Mouse (Mus musculus) lung, postnatal 14 days (tissue): ENCODE measurements at regions not wholly inside any gene's neighbourhood (a gene's known extent, or its start where the extent isn't known, plus 50 kb on each side); places are given as distances from the start of the nearest gene placed in this dataset.

Experiments used
- DNase-seq: peaks from one replicate; pipeline ENCODE4 v3.0.0; 2021

DNA sequence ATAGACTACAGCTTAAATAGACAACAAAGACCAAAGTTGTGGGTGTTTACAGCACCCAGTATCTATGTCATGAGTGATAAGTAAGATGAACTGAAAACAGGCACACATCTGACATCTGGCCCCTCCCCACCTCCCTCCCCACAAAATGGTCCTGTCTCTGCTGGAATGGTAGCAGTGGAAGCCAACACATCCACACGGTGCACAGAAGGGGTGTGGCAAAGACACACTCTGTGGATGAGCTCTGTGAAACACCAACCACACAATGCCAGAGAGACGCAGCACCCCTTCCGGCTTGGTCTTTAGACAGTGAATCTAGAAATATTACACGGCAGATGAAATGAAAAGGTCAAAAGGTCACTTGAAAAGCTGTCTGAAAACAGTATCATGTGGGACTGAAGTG lies 85.6 kb downstream of the Fgf18 start:
- no peak for DNase-seq

DNA sequence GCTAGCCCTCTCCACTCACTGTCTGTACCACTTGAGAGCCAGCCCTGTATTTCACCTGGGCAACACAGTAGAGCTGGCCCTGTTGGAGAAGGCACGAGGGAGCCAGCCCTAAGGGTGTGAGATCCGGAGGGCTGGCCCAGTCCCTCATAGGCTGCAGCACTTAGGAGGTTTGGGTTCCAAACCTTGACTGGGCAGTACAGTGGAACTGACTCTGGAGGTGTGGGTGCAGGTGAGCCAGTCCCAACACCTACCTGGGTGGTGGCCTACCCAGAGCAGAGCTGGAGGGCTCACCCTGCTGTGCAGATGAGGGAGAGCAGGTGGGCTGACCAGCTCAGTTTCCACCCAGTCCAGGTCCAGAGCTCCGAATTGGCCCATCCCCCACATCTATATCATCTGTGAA lies 86.8 kb downstream of the Fgf18 start:
- no peak for DNase-seq

GRCm38 (mm10) chr11:33050216-33050615 lies 97.0 kb downstream of the Fgf18 start:
- no peak for DNase-seq

DNA sequence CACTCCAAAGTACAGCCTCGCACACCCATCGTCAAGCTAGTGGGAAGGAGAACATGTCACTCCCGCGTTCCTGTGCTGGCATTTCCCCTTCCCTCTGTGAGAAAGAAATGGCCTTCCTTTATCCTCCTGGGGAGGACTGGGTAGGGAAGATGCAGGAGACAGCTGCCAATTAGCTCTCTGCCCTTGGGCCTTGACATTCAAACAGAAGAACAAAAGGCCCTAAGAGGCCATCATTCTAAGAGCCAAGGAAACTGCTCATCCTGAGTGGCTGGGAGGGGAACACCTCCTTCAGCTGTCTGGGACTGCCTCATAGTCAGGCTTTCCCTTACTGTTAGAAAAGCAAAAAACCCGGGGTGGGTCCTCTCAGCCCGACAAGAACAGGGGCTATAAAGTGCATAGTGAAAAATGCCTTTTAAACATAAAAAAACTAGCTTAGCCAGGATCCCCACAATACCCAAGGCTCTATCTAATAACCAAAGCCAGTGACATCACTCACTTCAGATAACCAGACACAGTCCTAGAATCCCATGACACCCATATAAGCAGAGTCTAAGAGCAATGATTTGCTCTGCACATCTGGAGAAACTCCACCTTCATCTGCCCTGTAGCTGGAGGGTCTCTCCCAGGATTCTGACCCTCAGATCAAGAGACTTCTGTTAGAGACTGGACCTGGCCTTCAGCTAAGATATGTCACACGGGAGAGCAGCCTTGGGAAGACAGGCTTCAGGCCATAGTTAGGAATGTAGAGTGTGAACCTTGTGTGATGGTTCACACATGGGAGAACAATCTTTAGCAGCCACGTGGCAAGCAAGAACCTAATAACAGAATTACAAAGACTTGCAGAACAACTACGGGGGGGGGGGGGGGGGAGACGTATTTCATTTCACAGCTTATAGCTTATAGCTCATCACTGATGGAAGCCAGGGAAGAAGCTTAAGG lies 107.1 kb downstream of the Fgf18 start:
- no peak for DNase-seq

DNA sequence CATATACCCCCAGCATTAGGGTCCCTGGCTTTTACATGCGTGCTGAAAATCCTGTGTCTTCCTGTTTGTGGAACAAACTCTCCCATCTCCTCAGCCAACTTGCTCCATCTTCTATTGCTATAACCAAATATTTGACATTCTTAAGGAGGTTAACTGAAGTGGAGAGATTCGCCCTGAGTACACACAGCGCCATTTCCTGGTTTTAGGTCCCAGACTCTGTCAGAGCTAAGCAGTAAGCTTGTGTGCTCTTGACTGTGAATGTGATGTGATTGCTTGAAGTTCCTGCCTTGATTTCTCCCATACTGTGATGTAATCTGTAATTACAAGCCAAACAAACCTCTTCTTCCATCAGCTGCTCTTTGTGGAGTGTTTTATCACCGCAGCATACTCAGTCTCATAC lies 110.8 kb downstream of the Fgf18 start:
- DNase-seq = no peak

DNA sequence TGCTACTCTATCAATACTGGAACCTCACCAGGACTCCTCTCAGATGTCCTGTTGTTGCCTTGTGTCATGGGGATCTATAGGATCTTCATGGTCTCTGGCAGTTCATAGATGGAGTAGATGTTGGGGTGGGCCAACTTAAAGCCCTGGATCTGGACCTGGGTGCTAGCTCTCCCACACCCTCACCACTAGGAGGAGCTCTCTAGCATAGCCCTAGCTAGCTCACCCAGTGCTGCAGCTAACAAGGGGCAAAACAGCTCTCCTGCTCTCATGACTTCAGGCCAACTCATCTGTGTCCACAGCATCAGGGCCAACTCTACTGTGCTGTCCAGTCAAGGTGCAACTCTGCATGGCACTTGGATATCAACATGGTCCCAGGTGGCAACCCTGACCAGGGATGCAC lies 118.3 kb downstream of the Fgf18 start:
- DNase-seq = peak; percentile 42

GRCm38 (mm10) chr11:33027121-33027520 lies 120.1 kb downstream of the Fgf18 start:
- DNase-seq = no peak

DNA sequence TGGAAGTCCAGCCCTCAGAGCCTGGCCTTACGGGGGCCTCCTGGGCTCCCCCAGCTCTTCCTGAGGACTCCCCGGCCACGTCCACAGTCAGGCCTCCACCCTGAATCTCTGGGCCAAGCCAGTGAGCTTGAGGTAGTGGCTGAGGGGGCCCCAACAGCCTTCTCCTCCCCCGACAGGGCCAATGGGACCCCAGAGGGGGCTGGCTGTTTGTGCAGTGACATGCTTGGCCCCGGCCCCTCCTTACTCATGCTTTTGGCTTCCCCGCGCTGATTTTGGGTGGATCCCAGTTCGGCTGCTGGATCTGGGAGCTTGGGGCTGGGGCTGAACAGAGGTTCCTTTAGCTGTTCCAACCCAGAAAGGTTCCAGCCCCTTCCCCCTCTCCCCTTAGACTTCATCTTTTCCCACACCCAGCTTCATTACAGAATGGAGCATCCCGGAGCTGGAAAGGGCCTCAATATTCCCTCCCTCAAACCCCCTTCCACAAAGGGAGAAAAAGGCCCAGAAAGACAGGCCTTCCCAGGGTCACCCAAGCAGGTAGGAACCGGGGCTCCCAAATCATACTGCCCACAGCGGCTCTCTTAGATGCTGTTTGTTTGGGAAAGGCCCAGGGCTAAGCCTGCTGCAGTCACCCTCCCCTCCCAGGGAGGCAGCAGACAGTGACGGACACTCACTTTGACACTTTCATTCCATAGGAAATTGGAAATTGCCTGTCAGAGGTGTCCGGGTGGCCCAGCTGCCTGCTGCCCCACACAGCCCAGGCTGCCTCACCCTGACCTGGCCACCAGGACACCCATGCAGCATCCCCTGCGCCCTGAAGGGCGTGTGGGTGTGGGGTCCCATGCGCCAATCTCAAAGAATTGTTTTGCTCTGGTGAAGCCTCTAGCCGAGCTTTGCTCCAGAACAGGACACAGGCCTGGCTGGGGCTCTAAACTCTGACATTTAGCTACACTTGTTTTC lies 133.7 kb downstream of the Fgf18 start:
- peak; percentile 46 for DNase-seq

GRCm38 (mm10) chr11:33012384-33013160 lies 134.6 kb downstream of the Fgf18 start:
- DNase-seq = no peak

DNA sequence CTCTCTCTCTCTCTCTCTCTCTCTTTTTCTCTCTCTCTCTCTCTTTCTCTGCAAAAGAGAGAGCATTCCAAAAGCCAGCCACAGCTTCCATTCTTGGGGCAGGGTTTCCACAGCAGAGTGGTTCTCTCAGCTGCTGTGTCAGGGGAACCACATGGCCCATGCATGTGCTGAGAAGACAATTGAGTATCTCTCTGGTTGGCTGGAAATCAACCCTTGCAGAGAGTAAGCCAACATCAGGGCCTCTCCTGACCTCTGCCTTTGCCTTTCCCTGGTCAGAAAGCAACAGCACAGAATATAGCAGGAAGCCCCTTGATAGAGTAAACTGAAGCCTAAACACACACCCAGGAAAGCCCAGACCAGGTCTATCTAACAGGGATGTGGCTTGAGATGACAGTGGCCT lies 138.6 kb downstream of the Fgf18 start:
- no peak for DNase-seq

DNA sequence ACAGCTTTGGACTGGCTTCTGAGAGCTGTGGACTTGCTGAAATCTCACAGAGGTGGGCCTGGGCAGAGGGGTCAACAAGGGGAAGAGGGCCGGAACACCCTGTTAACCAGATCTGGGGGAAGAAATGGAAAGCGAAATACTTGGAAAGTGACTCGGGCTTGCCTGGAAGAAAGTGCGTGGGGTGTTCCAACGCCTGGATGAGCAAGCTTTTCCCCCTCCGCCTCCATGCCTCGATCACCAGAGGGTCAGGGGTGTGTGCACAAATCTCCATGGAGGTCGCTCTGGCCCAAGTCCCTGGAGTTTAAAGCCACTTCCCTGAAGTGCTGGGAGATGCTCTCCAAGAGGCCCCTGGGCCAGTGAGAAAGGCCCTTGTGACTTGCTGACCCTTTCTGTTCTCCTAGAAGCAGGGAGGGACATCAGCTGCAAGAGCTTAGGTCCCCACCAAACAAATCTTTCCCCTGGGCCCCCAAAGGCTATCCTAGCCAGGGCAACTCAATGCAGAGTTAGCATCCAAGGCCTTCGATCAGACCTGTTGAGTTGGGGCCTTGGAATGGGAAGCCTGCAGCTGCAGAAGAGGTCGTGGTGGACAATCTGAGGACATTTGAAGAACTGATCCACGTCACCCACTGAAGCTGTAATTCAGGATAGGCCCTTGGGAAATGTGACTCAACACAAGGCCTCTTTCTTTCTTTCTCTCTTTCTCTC lies 139.2 kb downstream of the Fgf18 start:
- no peak for DNase-seq

DNA sequence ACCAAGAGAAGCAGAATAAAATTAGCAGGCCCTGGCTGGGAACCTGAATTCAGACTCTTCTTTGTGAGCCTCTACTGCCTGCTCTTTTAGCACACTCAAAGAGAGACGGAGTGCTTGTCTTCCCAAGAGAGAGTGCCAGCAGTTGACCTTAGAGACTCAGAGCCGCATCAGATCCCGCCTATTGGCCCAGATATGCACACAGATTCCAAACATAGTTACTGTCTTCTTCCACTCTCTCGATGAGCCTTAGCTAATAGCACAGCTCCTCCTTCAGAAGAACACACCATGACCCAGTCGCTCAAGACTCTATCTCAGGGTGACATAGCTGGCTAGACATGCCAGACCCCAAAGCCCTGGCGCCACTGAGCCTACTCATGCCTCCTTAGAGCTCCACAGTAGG lies 139.8 kb downstream of the Fgf18 start:
- DNase-seq = no peak

DNA sequence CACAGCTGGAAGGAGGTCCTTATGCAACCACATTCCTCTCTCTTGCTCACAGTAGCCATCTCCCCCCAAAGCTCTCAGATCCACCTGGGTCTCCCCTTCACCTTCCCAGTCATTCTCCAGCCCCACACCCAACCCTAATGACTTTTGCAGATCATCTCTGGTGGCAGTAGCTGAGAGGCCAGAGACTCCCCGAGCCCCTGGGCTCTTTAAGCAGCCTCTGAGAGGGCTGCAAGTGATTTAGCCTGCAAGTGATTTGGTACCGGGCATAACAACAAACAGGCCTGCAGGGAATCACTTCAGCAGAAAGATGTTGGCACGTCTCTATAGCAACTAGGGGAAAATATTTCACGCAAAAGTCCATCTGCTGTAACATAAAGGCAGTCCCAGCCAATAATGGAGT lies 142.0 kb downstream of the Fgf18 start:
- DNase-seq = no peak

DNA sequence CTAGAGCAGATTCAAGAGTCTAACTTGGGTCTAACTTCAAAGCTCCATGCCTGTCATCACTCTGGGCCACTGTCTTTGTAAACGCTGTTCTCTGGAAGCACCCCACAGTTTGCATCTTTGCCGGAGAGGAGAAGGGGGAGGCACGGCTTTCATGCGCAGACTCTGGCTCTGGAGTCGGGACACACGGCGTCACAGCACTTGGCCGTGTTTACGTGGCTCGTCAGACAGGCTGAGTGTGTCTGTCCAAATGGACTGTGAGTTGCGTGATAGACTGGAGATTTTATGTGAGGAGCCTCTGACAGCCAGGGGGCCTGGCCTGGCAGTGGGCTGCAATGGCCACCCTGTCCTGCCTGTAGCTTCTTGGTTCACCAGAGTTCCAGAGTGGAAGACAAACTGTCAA lies 142.6 kb downstream of the Fgf18 start:
- DNase-seq = peak; percentile 42

DNA sequence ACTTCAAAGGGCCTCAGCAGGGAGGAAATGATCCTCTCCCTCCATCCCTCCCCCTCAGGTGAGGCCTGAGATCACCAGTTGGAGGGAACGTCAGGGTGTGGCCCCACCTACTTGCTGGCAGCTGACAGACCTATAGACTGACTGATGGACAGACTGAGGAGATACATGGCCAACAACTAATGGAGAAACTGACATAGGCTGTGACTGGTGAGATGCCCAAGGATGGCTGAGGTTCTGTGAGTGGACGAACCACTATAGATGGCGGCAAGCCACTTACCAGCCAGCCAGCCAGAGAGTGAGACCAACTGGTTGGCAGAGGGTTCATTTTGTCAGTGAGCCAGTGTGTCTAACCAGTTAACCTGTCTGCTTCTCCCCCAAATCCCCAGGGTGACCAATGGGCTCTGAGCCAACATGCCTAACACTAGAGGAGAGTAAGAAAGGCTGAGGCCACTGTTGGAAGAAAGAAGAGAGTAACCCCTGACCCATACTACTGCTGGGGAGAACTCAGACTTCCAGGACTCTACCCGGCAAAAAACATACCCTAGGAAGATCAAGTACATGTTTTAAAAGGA lies 147.4 kb downstream of the Fgf18 start:
- DNase-seq = no peak

DNA sequence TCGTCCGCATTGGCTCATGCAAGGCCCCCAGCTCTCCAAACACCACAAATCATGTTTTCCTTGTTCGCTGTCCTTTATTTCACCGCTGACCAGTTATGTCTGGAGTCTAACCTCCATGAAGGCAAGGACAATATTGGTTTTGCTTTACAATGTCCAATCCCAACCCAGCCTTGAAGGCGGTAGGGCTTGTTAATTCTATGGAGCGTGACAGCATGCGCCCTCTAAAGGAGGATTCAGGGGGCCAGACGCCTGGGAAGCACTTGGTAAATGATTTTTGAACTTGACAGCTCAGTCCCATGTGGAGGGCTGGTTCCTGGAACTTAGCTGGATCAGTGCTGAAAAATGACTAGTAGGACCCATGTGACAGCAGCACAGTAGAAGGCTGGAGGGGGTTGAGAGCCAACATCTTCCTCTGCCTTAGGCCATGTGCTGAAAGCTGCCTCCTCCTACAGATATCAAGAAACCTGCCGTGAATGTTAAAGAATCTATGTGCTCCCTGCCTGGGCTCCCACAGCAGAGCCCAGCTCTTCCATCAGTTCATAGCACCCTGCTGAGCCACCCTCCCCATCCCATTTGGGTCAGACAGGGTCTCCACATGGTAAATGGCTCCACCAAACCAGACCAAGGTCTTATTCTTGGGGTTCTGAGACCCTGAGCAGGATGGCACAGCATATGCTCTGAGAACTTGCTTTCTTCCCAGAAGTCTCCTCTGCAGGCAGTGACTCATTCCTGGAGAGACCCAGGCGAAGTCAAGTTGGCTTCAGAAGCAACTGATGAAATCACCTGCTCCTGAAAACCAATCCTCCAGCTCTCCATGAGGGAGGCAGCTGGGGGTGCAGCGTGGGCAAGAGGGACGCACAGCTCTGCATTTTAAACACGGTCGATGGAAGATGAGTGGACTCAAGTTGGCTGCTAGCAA lies 148.3 kb downstream of the Fgf18 start:
- DNase-seq = no peak

DNA sequence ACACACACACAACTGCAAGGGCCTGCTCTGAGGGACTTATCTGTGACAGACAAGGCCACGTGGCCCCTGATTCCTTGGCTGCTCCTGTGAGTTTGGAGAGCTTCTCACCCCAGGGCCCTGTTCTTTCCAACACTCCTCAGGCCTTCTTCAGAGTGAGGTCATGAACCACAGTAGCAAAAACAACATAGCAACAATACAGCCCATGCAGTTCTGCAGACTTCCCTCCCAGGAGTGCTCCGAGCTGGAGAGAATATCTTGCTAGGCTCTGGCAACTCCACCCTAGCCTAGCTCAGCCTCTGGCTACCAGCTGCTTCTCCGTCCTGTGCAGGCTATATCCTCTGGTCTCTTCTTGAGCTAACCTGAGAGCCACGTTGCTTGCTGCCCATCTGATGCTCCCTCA lies 152.8 kb downstream of the Fgf18 start:
- DNase-seq = no peak

DNA sequence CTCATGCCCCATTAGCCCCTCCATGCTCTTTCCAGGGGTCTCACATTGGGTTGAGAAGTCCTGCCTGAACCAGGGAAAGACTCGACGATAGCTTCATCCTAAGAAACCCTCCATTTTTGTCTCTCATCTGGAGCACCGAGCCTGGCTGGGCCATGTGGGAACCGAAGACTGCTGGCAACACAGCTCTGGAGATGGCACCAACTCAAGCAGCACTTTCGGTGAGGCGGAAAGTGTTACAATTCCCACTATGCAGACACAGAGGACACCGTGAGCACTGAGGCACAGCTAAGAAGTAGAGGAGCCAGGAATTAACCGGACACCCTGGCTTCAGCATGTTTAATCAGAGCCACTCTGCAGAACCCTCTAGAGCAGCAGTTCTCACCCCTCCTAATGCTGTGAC lies 153.8 kb downstream of the Fgf18 start:
- no peak for DNase-seq

DNA sequence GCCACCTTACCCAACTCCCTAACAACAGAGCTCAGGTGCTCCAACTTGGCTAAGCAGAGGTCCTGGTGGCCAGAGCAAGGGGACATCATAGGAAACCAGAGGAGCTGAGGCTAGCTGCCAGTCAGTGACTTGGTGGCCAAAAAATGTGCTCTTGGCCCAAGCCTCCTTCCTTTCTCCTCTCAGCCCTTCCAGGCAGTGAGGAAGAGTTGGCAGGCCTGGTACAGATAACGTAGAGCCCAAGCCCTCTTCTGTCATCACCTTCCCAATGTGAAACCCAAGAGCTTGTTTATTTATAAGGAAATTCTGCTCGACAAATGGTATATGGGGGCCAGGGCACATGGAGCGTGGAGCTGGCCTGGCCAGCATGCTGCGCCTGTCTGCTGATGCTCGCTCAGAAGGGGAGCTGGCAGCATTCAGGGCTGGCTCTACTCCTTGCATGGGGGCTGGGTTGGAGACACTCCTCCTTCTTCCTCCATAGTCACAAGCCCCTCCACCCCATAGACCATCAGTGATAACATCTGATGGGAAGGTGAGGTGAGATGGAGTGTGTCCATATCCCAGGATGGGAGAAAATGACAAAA lies 156.1 kb downstream of the Fgf18 start:
- peak; percentile 15 for DNase-seq

GRCm38 (mm10) chr11:32990201-32990600 lies 157.0 kb downstream of the Fgf18 start:
- DNase-seq = no peak
